Mouse (Mus musculus) heart, embryonic 14.5 days (tissue): ENCODE results near the gene Emsy. TPM values are rescaled to one million over a fixed set of nuclear protein-coding genes. Genes with fewer than 3 reads are reported as not detected.

ENCODE experiments used
- ATAC-seq: fragments of 200-750 bp; cut with Nextera tagmentation; 2 replicates; pipeline ENCODE4 v1.8.0; 2017; ENCODE audit warnings: low read depth, moderate TSS enrichment; ENCODE audit not compliant: insufficient number of reproducible peaks, insufficient read depth, low FRiP score
- H3K27ac ChIP-seq, 2 experiments: fragments of 200-500 bp in 1 of 2; fragments of 300-500 bp in 1 of 2; sonication (generic) in 1 of 2; replicated peaks in 1 of 2; 2 replicates each; pipeline ENCODE4 v1.5.1; 2012 to 2014; ENCODE audit warnings: low read depth in 2 of 2, low read length in 2 of 2, control low read depth in 1 of 2, mild to moderate bottlenecking in 1 of 2, mixed read lengths in 1 of 2; ENCODE audit not compliant: control insufficient read depth in 1 of 2, insufficient read depth in 1 of 2
- H3K27me3 ChIP-seq: fragments of 300-500 bp; sonication (generic); 2 replicates; pipeline ENCODE4 v1.6.1; 2014; ENCODE audit warnings: mild to moderate bottlenecking, low read length, control low read depth; ENCODE audit not compliant: control insufficient read depth, insufficient read depth
- H3K36me3 ChIP-seq: fragments of 300-500 bp; sonication (generic); 2 replicates; pipeline ENCODE4 v1.6.1; 2014; ENCODE audit warnings: mild to moderate bottlenecking, control low read depth, low read length, mixed read lengths; ENCODE audit not compliant: control insufficient read depth, insufficient read depth
- H3K4me1 ChIP-seq, 2 experiments: fragments of 200-500 bp in 1 of 2; fragments of 300-500 bp in 1 of 2; sonication (generic) in 1 of 2; 2 replicates each; pipeline ENCODE4 v1.6.1; 2012 to 2014; ENCODE audit warnings: low read length in 2 of 2, control low read depth in 1 of 2, mixed read lengths in 1 of 2; ENCODE audit not compliant: control insufficient read depth in 2 of 2, insufficient read depth in 2 of 2
- H3K4me2 ChIP-seq: fragments of 300-500 bp; sonication (generic); 2 replicates; pipeline ENCODE4 v1.6.1; 2014; ENCODE audit warnings: mild to moderate bottlenecking, low read length
- H3K4me3 ChIP-seq, 2 experiments: fragments of 200-500 bp in 1 of 2; fragments of 300-500 bp in 1 of 2; sonication (generic) in 1 of 2; 2 replicates each; pipeline ENCODE4 v1.5.1; 2012 to 2014; ENCODE audit warnings: low read length in 2 of 2, mild to moderate bottlenecking in 2 of 2, control low read depth in 1 of 2, low read depth in 1 of 2, moderate library complexity in 1 of 2; ENCODE audit not compliant: control insufficient read depth in 1 of 2, insufficient read depth in 1 of 2
- H3K9ac ChIP-seq: fragments of 300-500 bp; sonication (generic); 2 replicates; pipeline ENCODE4 v1.6.1; 2014; ENCODE audit warnings: mild to moderate bottlenecking, low read length
- H3K9me3 ChIP-seq: fragments of 300-500 bp; sonication (generic); 2 replicates; pipeline ENCODE4 v1.6.1; 2016; ENCODE audit warnings: low read length, control low read depth; ENCODE audit not compliant: control insufficient read depth
- WGBS: fragments of 180-500 bp; shearing (Covaris S2); extraction: QIAGEN DNeasy Blood & Tissue Kit; methylation state at CpG from one replicate; pipeline ENCODE4 v1.1.7; 2014; 5-methylcytosine and 5-hydroxymethylcytosine counted together
- polyA plus RNA-seq: library from polyadenylated mRNA; unstranded; fragments of >200 nt; fragmentation: Nextera tagmentation; extraction: Ambion mirVana; gene quantifications from 2 replicates; pipeline ENCODE4 v1.2.1, GENCODE M21; 2014

The Emsy gene
- polyA plus RNA-seq, 1 experiment from 2014 or later = 32.7 TPM

DNA sequence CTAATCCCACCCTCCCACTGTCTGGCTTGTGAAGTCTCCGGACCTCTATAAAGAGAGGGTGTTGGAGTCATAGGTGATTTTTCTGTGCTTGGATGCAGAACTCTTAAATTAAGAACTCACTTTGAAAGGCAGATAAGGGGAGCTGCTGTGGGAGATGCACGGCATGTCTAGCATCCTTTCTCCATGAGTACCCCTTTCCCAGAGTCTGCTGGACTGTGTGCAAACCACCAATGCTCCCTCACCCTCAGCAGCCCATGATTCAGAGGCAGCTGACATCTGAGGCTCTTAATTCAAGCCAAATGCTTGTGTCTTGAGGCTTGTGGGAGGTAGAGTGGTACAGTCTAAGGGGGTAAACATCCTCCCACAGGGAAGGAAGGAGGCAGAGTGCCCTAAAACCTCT is 115.7 kb downstream of the Emsy start:
- H3K9ac ChIP-seq = no peak overlapping the region
- H3K4me3 ChIP-seq = no peak overlapping the region
- no peak overlapping the region for H3K27ac ChIP-seq
- no peaks in the 10 kb centered on the region for H3K36me3 ChIP-seq
- no peak for ATAC-seq
- no peaks in the 10 kb centered on the region for H3K9me3 ChIP-seq
- peaks cover 27% of the 10 kb centered on the region in 2 experiments for H3K4me1 ChIP-seq
- 74% methylated on average over 2 of the region's 2 CpGs for WGBS
- H3K27me3 ChIP-seq = no peaks in the 10 kb centered on the region
- H3K4me2 ChIP-seq = no peak overlapping the region

DNA sequence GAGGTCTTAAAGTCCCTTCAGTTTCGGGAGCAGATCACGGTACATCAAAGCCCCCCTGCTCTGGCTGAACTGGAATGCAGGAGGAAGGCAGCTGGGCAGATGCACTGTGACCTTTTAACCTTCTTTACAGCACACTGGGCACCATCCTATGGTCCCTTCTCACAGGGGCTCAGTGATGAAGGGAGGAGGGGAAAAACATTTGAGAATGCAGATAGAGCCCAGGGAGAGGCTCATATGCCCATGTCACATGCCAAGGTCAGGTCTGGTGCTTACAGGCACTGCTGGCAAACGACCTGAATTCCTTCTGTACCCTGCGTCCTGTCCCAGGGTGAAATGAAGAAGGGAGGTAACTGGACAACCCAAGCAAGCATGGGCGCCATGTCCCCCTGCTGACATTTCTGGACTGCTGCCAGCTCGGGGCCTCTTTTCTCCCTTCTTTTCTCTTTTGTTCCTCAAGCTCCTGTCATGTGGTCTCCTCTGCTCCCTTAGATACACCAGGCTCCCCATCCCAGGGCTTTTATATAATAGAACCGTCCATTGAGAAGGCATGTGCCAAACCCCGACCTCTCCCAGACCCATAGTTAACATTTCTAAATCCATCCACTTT is 118.5 kb downstream of the Emsy start:
- Histone ChIP-seq H3K4me2 (no peak overlapping the region), H3K4me3 (no peak overlapping the region), H3K9ac (no peak overlapping the region), H3K27me3 (no peaks in the 10 kb centered on the region), H3K27ac (peak overlapping the region; percentile 5 to 64; a peak in 3 of 4 replicates), H3K36me3 (no peaks in the 10 kb centered on the region), H3K4me1 (peaks cover 35 to 37% of the 10 kb centered on the region in 2 experiments), H3K9me3 (no peaks in the 10 kb centered on the region)
- WGBS = 39% methylated on average over 8 of the region's 8 CpGs
- peak; percentile 11; the same call in 1 of the 2 replicates for ATAC-seq

DNA sequence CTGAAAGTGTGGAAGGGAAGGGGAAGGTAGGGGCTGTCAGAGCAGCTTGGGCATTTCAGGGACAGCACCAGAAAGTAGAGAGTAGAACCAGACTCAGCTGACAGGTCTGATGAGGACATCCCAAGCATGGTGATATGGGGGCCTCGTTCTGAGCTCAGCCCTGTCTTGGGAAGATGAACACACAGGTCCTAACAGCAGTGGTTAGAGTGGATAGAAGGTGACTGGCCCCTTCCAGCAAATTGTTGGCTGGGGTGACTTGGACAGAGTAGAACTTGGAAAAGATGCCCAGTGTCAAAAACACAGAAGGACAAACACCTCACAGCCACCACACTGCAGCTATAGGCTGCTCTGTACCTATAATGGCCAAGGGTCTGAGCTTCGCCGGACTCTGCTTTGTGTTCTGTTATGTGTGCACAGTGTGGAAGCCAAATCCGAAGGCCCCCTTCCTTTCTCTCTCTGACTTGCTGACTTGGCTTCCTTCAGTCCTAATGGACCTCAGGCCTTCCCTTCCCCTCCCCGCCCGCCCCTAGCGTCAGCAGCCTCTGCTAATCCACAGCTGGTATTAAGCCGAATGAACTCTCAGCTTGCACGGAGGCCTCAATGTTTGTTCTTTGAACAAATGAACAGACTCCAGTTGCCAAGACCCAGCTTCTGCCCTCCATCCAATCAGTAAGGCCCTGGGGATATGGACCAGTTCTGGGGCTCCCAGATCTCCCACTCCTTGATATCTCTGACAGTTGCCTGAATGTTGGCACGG is 119.2 kb downstream of the Emsy start:
- no peak; the same call in 1 of the 2 replicates for ATAC-seq
- H3K4me3 ChIP-seq = no peak overlapping the region
- no peaks in the 10 kb centered on the region for H3K27me3 ChIP-seq
- WGBS = 50% methylated on average over 10 of the region's 10 CpGs
- no peak overlapping the region for H3K4me2 ChIP-seq
- H3K9ac ChIP-seq = no peak overlapping the region
- peak overlapping the region; percentile 5 to 64; a peak in 3 of 4 replicates for H3K27ac ChIP-seq
- H3K4me1 ChIP-seq = peaks cover 35% of the 10 kb centered on the region in 2 experiments
- H3K36me3 ChIP-seq = no peaks in the 10 kb centered on the region
- no peaks in the 10 kb centered on the region for H3K9me3 ChIP-seq

Other genes starting within 250 kb of the Emsy start
- 0.13 TPM in 1 of 2 replicates, not detected in the other for gene Gucy2d, start 216.4 kb downstream of the Emsy start, polyA plus RNA-seq
- gene Lrrc32, start 167.5 kb downstream of the Emsy start, polyA plus RNA-seq = 6.9 and 8.4 TPM in 2 replicates
- 44.9 and 48.6 TPM in 2 replicates for gene Thap12, start 46.3 kb upstream of the Emsy start, polyA plus RNA-seq
- 13.5 and 14.7 TPM in 2 replicates for gene Wnt11, start 178.3 kb upstream of the Emsy start, polyA plus RNA-seq